Mouse (Mus musculus) lung, postnatal 36 days (tissue): Measurements from ENCODE around the gene Pde3a.

ENCODE experiments used
- DNase-seq: peaks from one replicate; pipeline ENCODE4 v3.0.0; 2022; ENCODE audit warnings: mixed read lengths

Pde3a gene

DNA sequence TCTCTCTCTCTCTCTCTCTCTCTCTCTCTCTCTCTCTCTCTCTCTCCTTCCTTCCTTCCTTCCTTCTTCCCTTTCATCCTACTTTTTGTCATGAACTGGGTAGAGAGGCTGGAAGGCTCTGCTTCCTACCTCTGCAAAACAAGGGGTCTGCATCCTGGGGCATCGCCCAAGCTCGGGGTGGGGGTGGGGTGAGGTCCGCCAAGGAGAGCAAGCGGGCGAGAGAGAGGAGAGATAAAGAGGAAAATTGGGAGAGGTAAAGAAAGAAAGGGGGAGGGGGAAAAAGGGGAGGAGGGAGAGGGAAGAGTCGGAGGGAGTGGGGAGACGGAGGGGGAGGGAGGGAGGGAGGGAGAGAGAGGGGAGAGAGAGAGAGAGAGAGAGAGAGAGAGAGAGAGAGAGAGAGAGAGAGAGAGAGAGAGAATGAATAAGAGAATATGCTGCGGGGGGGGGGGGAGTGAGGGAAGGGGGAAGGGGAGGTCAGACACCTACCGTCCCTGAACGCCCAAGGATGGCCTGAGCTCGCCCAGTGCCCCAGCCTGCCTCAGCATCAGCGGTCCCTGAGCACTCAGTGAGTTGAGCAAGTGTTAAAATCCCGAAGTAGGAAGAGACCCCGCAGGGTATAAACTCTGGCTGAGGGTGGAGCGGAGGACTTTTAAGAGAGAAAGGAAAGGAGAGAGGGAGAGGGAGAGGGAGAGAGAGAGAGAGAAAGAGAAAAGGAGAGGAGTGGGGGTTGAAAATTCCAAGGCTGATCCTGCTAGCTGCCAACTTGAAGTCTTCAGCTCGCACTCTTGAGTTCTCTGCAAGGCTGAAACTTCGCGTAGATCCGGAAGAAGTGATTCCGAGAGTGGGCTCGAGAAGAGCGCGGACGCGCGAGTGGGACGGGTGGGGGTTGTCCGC, at the start of gene Pde3a:
Pde3a (plus strand) TSS at position 579 of the 894 bp plus-strand sequence.
- no peak for DNase-seq

DNA sequence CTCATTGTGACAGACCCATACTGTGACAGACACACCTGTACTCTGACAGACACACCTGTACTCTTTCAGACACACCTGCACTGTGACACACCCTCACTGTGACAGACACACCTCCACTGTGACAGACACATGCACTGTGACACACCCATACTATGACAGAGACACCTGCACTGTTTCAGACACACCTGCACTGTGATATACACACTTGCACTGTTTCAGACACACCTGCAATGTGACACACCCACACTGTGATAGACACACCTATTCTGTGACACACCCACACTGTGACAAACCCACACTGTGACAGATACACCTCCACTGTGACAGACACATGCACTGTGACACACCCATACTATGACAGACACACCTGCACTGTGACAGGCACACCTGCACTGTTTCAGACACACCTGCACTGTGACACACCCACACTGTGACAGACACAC, 48.9 kb upstream of the Pde3a start:
- DNase-seq = no peak

DNA sequence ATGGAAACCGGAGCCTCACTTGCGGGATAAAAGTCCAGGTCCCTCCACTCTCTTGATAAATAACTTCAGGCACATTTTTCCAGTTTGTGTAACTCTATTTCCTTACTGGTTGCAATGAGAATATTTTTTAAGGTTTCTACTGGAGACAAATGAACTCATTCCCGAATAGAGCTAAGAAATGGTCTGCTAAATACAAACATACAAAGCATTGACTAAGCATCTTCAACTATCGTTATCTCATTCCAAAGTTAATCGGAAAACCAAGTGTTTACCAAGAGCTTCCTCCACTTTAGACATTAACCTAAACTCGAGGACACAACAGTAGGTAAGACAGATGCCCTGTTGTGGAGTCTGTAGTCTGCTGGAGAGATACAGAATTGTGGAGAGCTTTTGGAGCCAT, 41.5 kb upstream of the Pde3a start:
- no peak for DNase-seq

DNA sequence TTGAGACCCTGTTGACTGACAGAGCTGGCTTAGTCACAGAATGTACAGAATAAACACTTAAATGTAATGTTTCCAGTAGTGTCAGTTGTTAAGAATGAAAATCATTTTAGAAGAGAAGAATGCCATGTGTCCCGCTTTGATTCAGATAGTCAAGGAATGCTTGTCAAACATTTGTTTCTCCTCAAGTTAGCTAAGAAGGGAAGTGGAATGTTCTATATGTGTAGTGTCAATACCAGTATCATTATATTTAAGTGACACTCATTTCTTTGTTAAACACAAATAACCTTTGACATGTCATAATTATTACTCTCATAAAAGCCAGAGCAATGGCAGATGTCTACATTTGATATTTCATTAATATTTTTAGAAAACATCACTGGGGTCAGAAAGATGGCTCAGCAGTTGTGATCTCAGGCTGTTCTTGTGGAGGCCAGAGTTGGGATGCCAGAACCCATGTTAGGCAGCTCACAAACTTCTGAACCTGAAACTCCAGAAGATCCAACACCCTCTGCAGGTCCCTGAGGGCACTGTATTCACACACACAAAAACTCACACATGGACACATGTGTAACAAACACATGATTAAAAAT, 40.7 kb upstream of the Pde3a start:
- DNase-seq = no peak

DNA sequence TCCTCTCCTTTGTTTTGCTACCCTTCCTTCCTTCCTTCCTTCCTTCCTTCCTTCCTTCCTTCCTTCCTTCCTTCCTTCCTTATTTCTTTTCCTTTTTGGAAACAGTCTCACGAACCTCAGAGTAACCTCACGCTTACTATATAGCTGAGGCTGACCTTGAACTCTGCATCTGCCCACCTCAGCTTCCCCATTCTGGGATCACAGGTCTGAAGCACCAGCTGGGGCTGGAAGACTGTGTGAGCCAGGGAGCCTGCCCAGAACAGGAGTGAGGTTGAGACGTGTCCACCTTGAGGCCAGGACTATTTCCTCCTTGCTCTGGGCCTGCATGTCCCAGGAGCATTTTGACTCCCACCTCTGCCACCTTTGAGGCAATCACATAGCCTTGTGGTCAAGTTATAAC, 39.0 kb upstream of the Pde3a start:
- DNase-seq = no peak

DNA sequence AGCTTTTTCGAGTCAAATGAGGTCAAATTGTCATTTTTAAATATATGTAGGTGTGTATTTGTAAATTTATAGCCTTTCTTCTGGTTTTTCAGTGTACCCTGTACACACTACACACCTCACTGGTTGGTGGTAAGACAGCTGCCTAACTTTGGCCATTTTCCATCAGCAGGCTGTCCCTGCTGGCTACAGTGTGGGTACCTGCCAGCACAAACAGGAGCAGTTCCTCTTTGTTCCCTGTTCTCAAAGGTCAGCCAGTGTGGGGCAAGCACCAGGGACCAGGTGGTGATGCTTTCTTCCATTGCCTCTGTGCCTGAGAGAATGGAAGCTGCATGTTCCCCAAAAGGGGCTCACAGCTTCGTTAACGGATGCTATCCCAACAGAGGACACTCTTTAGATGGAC, 28.0 kb upstream of the Pde3a start:
- no peak for DNase-seq

DNA sequence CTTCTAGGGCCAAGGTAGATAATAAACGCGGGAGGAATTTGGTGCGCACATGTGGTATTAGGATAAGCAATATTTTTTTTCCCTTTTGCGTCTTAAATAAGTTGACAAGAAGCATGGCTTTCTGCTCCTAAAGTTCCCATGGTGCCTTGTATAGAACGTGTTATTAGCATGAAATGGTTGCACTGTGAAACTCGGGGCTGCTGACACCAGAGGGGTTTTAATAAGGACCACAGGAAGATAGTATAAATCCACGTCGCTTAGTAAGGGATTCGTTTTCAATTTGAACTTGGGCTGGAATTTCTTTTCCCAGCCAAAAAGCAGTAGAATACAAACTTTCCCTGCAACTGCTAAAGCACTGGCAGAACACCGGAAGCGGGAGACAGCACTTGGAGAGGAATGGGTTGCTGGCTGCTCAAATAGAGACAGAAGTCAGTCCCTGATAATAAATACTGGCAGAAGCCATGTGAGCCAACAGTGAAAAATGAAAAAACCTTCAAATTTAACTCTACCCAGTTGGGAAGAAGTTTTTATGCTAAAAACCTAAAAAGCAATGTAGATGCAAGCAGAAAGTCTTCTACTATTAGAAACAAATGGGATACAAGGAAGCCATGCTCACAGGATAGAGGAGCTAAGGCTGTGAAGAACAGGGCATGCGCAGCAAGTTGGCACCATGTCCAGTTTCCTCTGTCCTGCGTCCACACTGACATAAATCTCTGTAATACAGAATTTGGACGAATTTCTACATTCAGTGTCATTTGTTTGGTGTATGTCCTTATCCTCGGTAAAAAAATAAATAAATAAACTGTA, 22.0 kb upstream of the Pde3a start:
- DNase-seq = no peak

DNA sequence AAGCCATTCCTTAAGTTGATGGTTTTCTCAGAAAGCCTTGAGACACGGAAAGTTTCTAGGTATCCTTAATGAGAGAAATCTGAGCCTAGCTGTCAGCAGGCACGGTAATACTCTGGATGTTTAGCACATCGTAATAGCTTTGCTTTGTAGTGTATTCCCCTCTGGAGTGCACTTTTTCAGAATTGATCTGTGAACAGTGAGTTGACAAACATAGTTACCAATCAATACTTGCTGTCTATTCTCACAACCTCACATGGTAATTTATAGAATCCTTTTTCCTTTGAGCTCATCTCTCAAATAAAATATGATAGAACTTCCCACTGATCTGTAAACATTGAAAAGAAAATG, 21.4 kb upstream of the Pde3a start:
- no peak for DNase-seq

DNA sequence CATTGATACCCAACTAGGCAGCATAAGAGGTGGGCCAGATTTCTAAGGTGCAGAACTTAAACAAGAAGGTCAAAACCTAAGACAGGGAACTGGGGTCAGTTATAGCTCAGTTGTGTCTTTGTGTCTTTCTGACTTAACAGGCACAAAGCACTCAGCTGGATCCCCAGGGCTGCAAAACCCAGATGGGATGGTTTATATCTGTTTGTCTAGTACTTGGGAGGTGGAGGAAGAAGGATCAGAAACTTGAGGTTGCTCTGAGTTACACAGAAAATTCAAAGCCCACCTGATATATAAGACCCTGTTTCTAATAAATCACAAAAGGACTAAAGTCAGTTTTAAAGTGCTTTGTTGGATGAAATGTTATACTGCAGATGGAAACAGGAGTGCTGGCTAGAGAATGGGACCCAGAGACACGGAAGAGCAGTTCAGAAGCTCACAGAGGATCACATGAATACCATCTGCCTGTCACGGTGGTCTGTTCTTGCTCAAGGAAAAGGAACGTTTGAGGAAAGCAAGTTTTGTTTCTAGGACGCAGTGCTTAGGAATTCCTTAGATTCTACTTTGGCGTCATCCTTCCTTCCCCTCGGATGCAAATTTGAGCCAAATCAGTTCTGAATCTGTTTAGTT, 16.2 kb upstream of the Pde3a start:
- no peak for DNase-seq

DNA sequence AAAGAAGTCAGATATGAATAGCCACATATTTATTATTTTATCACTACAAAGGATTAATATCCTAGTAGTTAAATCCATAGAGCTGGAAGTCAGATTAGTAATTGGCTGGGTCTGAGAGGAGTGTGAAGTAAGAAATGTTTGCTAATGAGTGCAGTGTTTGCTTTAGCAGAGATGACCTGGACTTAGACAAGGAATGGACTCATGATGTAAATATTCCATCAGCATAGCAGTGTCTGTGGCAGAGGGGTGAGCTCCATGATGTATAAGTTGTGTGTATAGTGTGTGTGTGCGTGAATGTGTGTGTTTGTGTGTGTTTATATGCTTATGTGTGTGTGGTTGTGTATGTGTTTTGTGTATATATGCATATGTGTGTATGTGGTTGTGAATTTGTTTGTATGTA, 7.3 kb upstream of the Pde3a start:
- no peak for DNase-seq

DNA sequence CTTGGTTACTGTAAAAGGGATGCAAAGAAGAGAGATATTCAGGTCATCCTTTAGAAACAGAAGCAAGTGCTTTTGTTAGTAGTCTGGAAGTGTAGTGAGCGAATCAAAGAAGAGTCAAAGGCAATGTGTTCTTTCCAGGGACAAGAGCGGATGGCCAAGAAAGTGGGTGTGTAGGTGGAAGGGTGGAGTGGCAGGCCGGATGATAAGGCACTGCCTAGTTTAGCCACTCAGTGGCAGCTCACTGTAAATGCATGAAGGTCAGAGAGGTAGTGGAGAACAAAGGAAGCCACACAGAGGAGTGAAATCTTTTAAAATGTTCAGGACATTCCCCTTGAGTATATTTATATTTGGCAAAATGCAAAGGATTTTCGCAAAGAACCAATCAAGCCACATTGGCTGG, 4.0 kb upstream of the Pde3a start:
- DNase-seq = peak; percentile 54

DNA sequence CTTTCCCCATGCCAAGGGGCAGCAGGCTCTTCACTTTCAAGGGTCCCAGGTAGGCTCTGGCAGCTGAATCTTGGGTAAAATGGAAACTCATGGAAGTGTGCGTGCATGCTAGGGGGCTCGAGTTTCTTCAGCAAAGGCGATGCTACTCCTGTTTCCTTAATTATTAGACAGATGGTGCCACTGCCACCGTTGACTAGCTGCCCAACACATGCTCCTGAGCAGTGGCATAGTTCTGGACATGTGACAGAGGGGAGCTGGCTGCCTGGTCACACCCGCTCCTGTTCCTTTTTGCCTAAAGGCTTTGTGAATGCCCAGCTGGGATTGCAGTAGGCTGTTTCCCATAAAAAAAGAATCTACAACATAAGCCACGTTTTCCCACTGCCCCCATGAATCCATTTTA, 2.7 kb upstream of the Pde3a start:
- DNase-seq = no peak

DNA sequence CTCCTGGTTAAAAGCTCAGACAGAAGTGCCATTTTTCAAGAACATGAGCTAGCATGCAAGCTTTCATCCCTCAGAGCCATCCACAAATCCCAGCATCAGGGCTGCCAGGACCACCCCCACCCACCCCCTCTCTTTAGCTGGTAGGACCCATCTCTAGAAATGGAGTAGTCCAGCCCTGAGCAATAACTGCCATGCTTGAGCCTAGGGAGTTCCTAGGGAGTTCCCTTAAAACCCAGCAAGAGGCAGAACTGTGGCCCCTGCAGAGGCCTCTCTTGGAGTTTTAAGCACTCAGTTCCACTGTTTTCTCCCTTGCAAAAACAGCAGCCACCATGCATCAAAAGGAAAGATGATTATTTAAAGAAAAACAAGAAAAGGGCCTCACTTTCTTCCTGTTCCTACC, 988 bp upstream of the Pde3a start:
- DNase-seq = no peak

DNA sequence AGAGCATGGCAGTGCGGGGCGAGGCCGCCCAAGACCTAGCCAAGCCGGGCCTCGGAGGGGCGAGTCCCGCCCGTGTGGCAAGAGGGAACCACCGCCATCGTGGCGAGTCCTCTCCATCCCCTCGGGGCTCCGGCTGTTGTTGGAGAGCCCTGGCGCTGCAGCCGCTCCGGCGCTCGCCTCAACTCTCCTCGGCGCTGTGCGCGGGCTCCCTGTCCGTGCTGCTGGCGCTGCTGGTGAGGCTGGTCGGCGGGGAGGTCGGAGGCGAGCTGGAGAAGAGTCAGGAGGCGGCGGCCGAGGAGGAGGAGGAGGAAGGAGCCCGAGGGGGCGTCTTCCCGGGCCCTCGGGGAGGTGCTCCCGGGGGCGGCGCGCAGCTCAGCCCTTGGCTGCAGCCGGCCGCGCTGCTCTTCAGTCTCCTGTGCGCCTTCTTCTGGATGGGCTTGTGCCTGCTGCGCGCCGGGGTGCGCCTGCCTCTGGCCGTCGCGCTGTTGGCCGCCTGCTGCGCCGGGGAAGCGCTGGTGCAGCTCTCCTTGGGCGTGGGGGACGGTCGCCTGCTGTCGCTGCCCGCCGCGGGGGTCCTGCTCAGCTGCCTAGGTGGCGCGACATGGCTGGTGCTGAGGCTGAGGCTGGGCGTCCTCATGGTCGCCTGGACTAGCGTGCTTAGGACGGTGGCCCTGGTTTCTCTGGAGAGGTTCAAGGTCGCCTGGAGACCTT, 671 bp downstream of the Pde3a start:
- DNase-seq = peak; percentile 81

DNA sequence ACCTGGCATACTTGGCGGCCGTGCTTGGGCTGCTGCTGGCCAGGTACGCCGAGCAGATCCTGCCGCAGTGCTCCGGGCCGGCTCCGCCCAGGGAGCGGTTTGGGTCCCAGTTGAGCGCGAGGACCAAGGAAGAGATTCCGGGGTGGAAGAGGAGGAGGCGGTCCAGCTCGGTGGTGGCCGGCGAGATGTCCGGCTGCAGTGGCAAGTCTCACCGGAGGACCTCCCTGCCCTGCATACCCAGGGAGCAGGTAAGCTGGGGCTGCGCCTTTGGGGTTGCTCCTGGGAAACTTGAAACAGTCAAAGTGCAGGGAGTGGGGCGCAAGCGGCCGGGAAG, 1.2 kb downstream of the Pde3a start:
- no peak for DNase-seq

DNA sequence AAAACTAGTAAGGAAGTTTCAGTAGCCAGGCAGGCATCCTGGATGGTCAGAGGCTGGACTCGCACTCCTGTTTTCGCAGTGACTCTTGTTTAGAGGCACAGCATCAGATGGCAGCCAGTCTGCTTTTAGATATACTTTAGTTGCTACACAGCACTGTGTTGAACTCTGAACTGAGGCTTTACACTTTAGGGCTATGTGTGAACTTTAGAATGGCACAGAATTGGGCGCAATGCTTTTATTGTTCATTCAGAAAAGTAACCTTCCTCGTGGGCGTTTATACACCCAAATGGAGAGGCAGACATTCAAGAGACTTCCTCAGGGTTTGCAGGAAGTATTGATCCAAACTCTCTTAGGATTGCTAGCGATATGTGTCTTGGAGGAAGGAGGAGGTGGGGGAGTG, 1.9 kb downstream of the Pde3a start:
- DNase-seq = no peak

DNA sequence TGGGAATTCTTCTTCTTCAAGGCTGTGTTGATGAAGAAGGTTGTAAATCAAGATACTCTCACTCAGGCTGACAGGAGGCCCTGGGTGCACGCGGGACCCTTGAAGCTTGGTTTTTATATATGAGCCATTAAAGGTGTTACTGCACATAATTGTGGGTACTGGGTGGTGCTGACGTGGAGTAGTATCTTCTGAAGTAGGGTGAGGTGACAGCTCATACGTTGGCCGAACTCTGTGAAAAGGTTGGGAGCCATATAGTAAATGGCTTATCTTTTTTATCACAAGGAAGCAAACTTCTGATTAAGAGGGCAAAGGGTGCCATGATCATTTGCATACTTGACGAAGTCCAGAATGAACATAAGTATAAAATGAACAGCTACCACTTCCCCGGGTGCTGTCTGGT, 3.5 kb downstream of the Pde3a start:
- no peak for DNase-seq

DNA sequence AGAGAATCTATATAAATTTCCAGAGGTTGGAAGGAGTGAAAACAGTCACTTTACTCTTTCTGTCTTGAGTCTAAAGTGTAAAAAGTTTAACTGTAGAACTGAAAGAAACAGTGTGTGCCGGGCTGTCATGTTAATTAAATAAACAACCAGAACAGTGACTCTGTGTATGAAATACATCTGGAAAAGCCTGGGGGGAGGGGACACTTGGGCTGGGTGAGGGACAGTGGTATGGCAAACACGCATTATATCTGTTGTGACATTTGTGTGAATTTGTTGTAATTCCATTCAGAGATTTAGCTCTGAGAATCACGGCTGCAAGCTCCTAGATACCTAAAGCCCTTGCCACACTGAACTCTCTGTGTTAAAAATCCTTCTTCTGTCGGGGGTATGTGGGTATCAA, 5.9 kb downstream of the Pde3a start:
- DNase-seq = no peak

DNA sequence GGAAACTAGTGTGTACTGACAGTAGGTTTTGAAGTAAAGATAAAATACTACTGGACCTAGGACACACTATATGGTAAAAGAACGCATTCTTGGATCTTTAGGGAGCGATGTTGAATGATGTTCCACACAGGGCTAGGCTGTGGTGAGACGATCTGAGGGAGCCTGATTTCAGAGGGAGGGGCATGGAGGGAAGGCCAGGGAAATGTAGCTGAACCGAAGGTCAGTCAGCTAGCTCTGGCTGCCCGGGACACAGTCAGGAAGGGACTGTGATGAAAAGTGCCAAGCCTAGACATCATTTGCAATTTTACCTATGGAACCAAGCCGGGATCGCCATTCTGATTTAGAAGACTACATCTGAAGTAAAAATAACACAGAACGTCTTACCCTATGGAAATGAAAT, 7.8 kb downstream of the Pde3a start:
- DNase-seq = no peak

DNA sequence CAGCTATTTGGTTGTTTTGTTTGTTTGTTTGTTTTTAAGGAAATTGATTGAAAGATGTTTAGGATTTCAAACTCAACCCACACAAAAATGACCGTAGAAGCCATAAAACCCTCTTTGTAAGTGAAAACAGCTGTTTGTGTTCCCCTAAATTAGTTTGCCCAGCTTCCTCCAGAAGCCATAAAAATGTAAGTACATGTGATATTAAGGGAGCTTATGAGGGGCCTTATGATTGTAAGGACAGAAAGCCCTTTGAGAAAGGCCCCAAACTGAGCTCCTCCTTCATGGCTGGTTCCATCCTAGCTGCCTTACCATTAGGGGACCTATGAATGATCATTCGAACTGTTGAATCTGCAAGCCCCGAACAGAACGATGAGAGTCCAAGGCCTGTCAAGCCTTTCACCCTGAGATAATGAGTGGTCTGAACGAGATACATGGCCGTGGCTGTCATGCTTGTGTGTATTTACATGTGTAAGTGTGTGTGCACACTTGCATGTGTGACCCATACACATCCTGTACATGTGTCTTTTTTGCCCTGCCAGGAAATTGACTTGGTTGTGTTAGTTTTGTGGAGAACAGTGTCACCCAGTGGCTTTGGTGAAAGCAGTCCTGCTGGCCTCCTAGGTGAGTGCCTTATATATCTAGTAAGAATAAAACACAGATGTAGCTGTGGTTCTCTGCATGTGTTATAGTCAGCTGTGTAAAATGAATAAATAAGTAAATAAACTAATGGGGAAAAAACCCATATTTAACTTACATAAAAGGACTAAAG, 8.5 kb downstream of the Pde3a start:
- no peak for DNase-seq

DNA sequence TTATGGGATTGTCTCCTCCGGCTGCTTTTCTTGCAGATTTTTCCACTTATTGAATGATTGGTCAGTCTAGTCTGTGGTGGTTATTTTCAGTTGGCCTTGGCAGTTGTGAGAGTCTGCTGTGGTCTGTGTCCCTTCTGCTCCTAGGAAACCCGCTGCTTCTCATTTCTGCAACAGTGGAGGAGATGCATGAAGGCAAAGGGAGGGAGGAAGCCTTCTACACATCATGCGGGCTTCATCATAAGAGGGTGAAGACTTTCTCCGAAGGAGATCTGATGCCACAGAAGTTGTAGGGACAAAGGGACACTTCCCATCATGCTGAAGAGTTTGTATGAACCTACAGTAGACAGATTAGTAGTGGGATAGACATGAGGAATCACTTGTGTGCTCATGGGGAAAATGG, 16.2 kb downstream of the Pde3a start:
- DNase-seq = no peak
